Mouse (Mus musculus) lung, adult 18-20 months (tissue): ENCODE measurements around the gene 1700020D05Rik.

Experiments
- DNase-seq, 2 experiments: peaks; one replicate each; pipeline ENCODE4 v3.0.0; 2022; ENCODE audit warnings: mixed read lengths in 2 of 2

1700020D05Rik gene

DNA sequence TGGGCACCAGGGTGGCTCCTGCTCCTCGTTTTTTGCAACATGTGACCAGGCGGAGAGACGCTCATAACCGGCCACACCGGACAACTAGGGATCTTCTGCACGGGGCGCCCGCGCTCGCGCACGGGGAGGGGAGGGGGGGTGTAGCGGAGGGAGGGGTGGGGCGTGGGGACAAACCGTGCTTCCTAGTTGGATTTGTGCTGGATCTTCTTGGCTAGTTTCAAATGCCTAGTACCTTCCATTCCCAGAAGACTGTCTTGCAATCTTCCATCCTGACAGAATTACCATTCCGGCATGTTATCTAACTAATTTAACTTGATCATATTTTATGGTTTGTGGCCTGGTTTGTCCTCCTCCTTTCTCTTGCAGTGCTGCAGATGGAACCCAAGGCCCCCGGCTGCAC, at the start of gene 1700020D05Rik:
1700020D05Rik (minus strand) TSS at position 101 of the 400 bp plus-strand sequence.
- DNase-seq = no peak

DNA sequence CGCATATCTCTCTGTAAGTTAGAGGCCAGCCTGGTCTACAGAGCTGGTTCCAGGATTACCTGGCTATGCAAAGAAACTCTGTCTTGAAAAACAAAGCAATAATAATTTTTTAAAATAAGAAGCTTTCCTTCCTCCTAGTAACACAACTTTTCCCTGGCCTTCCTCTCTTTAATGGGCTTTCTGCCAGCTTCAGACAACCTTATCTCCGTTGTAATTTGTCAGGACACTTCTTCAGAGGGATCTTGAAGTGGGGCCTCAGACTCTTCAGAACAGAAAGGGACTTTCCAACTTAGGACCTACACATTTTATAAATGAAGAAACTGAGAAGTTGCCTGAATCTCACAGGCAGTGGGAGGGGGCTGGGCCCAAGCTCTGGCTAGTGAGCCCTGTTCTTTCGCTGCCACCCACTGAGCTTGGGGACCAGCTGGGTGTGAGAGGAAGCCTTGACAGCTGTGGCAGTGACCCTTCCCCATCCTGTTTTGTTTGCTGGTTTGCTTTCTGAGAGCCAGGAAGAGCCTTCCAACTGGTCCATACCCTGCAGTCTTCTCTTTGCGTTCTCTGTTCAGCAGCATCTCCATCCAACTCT, 44.0 kb upstream of the 1700020D05Rik start:
- DNase-seq = no peak

DNA sequence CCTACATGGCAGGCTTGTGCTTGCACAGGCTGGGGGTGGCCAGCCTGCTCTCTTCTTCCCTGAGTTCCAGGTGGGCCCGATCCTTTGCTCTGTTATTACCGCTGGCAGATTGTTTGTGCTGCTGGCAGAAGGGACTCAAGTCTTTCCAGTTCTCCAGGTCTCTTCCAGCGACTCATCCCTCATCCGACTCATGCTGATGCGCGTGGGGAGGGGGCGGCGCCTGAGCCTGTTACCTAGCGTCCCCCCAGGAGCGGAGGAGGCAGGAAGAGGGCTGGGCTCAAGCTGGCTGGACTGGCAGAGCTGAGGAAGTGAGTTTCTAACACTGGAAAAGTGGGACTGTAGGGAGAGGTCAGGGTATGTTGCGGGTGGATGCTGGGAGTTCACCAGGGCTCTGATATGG, 40.4 kb upstream of the 1700020D05Rik start:
- DNase-seq = no peak

DNA sequence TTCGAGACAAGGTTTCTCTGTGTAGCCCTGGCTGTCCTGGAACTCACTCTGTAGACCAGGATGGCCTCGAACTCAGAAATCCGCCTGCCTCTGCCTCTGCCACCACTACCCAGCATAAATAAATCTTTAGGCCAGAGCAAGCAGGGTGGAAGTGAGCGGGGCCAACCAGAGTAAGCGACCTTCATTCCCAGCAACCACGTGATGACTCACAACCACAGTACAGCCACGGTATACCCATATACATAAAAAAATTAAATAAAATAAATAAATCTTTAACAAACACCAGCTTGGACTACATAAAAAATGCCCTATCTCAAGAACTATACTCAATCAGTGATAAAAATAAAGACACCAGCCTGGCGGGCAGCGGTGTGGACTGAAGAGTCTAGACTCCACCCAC, 39.8 kb upstream of the 1700020D05Rik start:
- DNase-seq = no peak

DNA sequence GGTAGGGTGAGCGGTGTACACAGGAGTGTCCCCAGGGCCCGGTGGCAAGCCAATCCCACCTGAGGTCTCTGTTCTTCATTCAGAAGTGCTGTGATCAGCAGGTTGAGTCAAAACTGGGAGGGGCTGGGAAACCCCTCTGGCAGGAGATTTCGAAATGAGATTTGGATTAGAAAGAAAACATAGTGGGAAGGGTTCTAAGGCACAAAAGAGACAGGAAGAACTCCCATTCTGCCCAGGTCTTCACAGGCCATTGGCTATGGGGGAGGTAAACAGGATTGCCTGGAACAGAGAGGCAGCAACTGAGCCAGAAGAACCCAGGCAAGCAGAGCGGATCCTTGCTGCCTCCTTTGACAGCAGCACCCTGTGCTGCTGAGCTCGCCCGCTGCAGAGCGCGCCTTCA, 35.2 kb upstream of the 1700020D05Rik start:
- DNase-seq = no peak

DNA sequence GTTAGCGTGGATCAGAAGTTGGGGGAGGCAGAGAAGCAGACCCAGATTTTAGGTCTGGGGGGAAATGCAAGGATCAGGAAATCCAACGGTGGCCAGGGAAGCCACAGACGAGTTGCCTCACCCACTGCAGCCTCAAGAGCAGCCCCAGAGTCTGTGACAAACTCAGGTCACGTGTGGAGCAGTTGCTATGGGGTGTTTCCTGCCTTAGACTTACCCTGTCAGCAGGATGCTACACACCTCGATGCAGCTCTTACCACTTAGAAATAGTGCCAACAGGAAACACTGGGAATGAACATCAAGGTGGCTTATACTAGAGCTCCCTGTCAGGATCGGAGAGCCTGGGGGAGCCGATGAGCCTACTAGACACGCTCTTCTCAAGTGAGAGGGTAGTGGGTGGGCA, 28.9 kb upstream of the 1700020D05Rik start:
- DNase-seq = peak in 1 of 2 experiments; percentile 14

DNA sequence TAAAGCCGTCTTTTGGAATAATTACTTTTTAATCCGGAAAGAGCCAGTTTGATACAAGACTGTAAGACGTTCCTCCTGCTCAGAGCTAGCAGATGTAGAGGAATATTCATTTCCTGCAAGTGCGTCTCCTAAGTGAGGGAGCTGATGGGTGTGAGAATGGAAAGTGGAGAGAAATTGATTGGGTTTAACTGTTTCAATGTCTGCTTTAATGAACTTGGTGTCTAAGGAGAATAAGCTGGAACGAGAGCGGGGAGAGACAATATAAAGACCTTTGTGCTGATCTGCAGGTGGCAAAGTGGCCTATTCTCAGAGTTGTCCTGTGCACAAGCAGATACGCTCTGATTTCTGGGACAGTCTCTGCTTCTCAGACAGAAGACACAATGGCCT, 26.5 kb upstream of the 1700020D05Rik start:
- DNase-seq = no peak

DNA sequence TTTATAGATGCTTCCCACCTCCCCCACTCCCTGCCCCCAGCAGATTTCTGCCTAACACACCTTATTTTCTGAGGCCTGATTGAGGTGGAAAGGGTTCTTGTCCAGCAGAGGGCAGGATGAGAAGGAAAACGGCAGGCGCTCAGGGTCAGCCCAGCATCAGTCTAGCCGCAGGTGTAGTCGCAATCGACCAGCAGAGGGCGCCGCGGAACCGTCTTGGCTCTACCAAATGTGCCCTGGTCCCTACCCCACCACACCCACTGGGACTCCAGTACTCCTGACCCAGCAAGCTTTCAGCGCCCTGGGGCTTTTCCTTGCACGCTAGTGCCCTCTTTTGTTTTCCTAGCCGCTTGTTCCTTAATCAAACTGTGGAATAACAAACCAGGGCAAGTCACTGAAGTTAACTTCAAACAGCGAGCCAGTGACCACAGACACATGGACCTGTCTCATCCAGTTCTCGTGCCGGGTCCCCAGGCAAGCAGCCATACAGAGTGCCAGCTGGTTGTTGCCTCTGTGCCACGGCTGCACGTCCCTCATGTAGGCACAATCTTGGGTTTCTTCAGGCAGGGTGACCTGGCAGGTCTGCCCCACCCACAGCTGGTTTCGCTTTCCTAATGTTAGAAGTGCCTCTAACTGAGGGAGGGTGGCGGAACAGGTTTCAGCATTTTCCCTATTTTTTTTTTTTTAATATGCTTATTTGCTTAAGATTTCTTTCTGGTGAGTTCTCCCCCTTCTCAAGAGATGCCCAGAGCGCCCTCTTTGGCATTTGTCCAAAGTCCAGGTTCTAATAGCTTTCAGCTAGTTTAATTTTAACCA, 25.9 kb upstream of the 1700020D05Rik start:
- DNase-seq = peak; percentile 97 to 98

DNA sequence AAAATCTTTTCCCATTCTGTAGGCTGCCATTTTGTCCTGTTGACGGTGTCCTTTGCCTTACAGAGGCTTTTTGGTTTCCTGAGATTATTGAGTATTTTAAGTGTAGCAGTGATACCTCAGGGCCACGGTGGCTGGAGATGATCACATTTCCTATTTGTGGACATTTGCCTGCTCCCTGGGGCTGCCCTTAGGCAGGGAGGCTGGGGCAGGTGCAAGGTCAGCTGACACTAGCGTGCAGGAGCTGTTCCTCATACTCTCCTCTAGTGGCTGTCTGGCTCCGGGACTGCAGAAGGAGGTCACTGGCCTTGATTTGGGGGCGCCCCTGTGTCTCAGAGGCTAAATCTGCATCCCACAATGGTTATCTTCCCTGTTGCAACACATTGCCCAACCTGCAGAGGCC, 21.6 kb upstream of the 1700020D05Rik start:
- DNase-seq = no peak

DNA sequence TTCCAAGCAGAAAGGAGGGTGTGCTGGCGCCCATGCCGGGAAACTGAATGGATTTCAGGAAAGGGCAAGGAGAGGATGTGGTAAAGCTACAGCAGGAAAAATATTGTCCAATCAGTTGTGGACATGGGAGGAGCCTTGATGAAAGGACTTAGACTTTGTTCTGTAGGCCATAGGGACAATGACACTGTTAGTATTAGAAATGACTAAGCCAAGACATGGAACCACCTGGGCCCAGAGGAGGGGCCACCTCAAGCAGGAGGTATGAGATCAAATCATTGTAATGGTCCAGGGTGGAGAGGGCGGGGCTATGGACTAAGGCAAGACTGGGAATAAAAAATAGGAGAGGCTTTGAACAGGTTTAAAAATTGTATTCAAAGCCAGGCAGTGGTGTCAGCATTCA, 15.1 kb upstream of the 1700020D05Rik start:
- DNase-seq = no peak

DNA sequence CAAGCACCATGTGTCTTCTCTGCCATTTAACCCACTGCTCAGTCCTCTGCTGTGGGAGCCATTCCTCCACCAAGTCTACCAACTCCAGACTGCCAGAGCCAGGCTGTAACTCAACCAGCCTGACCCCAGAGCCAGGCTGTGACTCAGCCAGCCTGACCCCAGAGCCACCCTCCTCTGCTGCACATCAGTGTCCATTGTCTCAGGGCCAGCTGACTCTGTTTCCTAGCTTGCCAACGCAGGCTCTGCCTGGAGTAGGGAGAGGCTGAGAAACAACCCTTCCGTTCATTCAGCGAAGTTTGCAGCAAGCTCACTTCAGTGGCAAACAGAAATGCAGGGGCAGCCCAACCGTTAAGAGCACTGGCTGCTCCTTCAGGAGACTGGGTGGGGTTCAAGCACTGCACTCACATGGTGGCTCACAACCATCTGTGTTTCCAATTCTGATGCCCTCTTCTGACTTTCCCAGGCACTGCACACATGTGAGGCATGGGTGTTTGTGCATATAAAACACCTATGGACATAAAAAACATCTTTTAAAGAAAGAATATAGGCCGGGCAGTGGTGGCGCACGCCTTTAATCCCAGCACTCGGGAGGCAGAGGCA, 13.4 kb upstream of the 1700020D05Rik start:
- no peak for DNase-seq

DNA sequence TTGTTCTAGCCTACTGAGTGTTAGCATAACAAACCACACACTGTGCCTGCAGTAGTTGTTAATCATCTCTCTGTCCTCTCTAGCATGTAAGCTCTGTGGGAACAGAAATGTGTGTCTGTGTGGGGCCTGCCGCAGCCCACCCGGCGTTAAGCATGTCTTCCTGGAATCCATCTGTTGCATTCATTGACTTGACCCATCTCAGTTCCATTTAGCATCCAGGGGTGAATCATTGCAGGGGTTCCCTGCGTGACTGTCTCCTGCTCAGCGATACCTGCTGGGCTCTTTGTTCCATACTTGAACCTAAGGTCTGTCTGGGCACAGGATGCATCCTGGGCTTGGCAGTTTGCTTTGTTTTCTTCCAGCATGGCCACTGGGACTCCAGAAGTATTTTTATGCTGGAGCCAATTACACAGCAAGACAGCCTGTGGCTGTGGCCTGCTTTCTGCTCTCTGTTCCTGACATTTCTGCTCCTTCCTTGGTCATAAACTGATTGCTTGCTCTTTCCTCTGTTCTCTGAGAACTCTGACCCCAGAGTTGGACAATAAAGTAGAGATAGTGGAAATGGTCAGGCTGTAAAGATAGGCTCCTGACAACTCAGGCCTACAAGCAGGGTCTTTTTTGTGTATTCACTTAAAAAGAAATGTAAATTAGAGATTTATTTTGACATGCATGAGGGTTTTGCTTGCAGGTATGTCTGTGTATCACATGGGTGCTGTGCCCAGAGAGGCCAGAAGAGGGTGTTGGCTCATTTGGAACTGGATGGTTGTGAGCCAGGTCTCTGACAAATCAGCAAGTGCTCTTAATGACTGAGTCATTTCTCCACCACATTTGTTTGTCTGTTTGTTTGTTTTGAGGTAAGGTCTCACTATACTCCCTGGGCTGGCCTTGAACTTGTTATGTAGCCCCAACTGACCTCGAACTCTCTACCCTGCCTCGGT, 12.5 kb upstream of the 1700020D05Rik start:
- DNase-seq = no peak

DNA sequence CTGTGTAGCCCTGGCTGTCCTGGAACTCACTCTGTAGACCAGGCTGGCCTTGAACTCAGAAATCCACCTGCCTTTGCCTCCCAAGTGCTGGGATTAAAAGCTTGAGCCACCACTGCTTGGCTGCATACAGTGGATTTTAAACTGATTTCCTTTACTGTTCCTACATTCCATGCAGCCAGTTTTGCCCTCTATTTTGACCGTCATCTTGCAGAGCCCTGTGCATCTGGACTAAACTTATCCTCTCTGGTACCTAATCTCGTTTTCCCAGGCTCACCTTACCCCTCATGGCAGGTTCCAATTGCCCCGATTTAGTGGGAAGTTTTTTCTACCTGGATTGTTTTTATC, 9.4 kb upstream of the 1700020D05Rik start:
- DNase-seq = no peak

DNA sequence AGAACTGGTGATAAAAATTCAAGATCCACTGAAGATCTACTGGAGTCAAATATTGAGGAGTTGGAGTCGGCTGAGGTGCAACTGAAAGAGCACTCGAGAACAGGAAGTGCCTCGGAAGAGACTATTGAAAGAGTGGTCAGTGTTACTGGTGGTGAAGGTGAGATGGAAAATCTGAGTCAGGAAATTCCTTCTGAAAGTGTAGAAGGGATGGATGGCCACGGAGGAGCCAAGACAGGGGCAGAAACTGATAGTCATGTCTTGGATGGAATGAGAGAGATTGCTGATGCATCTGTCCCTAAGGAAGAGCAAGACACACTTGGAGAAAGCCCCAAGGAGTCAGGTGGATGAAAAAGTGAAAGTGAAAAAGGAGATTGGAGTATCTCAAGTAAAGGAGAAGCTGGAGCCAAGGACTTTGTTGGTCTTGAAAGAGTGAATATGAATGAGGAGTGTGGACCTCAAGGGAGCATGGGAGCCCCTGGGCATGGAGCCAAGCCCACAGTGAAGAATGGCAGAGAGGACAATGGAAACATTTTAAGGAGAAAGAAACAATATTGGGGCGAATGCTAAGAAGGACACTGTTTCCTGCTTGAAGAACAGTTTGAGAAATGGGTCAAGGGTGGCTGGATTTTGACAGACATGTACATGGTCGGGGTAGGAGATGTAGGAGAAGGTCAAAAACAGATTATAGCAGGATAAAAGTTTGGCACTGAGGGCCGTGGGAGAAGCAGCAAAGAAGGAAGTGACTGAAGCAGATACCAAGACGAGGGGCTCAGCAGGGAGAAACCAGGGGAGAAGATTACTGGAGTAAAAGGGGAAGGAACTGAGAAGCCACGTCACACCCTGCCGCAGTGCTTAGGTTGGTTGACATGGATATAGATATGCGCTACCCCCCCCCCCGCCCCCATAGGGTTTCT, 8.8 kb upstream of the 1700020D05Rik start:
- DNase-seq = peak in 1 of 2 experiments; percentile 31

DNA sequence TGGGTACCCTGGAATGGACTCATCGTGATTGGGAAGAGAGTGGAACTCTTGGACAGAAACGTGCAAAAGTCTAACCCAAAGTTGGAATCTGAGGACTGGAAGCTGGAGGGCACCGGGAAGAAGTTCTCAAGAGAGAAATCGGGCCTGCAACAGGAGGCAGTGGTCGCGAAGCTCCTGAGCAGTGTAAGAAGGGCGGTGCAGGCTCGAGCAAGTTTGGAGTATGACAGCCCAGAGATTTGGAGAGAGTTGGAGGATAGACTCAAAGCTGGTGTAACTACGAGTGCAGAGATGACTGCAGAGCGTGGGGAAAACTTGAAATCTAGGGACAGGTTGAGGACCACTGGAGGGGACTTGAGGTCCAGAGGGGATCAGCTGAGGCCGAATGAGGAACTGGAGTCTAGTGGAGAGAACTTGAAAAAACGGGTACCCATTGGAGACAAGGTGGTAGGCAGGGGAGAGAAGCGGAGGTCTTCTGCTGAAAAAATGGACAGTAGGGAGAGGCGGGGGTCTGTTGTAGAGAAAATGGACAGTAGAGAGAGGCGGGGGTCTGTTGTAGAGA, 7.6 kb upstream of the 1700020D05Rik start:
- no peak for DNase-seq

DNA sequence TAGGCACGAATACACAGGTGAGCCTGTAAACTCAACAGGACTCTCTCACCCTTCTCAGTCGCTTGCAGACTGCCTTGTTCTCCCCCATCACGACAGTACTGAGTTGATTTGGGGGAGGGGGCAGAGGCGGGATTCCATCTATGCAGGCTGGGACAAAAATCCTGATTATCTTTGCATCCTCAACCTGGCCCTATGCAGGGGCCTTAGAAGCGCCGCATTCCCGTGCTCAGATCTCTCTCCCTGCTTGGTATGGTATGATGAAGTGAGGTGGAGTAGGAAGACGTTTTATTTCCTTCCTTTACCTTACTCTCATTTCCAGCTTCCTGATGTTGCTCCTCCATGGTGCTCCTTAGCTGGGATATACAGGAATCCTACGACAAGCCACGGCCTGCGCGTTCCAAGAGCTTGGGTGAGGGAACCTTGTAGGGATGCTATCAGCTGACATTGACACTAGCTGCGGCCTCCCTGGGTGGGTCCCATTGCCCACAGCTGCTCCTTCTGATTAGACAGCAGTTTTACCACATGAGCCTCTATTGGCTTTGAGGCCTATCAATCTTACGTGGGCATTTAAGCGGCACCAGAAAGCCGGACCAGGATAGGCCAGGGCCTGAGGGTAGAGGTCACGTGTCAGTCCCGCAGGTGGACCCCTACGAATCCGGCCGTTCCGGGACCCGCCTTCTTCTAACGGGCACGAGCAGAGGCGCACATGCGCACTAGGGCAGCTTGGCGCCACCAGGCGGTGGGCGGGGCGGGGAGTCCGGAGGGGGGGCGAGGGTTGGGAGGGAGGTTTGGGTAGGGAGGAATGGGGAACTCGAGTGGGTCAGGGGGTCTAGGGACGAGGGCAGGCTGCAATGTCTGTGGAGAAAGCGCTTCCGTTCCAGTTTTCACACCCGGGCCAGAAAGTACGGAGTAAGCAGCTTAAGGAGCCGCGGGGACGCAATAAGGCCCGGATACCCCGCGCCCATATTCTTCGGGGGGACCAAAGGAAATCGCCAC, 6.7 kb upstream of the 1700020D05Rik start, which contains the start of gene Snx32:
Snx32 (minus strand) TSS at position 508 of the 996 bp plus-strand sequence.
- DNase-seq = peak; percentile 98 to 99

DNA sequence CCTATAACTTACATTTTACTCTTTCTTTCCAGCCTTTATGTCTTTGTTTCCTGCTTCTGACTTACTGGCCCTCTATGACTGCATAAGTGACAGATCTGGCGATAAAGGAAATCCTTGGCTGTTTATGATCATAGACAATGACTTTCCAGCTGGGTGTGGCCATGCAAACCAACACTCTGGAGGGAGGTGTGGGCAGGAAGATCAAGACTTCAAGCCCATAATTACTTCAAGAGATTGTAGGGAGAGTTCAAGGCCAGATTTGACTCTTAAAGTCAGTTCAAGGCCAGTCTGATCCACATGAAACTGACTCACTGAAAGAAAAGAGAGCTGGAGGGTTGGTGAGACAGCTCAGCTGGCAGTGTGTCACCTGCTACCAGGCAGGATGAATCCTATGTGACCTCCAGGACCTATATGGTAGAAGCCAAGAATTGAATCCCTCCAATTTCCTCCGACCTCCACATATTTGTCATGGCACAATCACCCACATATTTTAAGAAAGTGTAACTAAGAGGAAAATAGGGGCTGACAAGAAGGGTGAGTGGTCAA, 3.2 kb downstream of the 1700020D05Rik start:
- no peak for DNase-seq

DNA sequence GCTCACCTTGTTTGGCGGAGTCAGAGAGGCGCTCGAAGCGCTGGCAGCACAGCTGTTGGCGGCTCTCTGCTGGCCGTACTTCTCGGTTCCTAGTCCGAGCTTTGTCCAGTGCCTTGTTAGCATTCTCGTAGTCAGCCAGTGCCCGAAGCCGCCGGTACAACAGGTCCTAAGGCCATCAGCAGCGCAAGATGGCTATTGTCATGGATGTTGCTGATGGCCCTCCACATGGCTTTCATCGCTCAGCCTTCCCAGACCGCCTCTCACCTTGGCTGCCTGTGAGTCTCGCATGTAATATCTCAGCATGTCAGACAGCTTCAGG, 7.6 kb downstream of the 1700020D05Rik start:
- DNase-seq = no peak

DNA sequence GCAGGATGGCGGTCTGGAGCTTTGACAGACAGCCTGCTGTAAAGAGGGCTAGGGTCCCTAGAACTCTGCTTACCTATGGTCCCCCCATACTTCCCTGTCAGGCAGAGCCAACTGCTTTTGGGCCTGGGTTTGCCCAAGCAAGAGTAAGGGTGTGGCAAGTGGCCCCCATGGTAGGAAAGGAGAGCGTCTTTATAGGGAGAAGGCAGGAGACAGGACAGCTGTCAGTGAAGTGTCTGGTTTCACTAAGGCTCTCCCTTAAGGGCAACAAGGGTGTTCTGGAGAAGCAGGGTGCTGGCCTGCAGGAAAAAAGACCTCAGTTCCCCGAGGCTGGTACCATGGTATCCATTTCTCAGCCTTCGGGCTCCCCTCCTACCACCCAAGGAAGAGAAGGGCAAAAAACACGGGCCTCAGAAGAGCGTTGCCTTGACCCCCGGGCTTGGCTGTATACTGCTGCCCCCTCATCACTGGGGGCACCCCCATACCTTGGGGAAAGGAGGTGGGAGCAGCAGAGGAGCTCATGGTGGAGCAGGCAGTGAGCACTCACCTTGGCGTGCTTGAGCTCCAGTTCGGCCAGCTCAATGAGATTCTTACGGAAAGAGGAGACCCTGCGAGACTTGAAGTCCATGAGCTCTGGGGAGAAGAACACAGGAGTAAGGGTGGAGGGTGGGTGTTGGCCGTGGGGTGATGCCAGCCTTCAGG, 8.1 kb downstream of the 1700020D05Rik start:
- no peak for DNase-seq
